Mouse (Mus musculus): ENCODE results near the gene Rnf217. TPM values are rescaled to one million over a fixed set of nuclear protein-coding genes. Genes with fewer than 3 reads are reported as not detected.

The Rnf217 gene
- total RNA-seq (2021), result 1 to 10 TPM; 6.7 to 6.9 TPM
- long read RNA-seq, experiment 1, full-length matches to known transcripts, result 5 of 9 reads
- long read RNA-seq, experiment 1, partial matches to known transcripts, result 0 of 9 reads
- long read RNA-seq, experiment 1, other reads (novel, unspliced or antisense), result 4 of 9 reads
- long read RNA-seq, experiment 2, full-length matches to known transcripts, result 10 of 17 reads
- long read RNA-seq, experiment 2, partial matches to known transcripts, result 0 of 17 reads
- long read RNA-seq, experiment 2, other reads (novel, unspliced or antisense), result 7 of 17 reads

DNA sequence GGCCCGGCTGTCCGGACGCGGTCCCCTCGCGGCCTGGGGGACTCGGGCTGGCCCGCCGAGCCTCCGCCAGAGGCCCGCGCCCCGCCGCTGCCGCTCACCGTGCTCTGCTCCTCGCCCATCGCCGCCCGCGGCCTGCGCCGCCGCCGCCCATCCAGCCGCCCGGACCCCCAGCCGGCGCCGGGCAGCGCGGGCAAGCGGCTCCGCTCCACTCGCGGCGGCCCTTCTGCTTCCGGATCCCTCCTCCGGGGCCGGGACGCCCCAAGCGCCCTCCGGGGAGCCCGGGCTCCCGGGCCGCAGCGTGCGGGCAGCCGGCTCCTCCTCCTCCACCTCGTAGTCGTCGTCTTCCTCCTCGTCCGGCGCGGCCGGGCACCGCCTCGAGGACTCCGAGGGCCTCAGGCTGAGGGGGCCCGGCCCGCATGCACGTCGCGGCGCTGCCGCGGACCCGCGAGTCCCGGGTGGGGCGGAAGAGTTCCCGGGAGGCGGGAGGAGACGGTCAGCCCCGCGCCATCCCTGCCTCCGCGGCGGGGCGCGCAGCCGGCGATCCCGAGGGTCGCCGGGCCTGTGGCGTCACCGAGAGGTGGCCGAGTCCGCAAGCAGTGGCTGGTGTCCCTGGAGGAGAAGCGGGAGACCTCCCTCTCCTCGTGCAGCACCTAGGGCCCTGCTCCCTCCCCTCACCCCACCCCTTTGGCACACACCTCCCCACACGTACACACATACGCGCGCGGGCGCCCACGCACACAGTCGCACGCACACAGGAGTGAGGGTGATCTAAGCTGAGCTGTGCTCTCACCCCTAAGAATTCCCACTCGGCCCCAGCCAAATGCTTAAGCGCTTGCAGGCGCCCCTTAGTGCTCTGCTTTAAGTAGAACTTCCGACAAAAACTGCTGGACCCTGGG lies at the start of gene Rnf217:
Rnf217 (minus strand) TSS at position 119 of the 896 bp plus-strand sequence.
- no peak for TF ChIP-seq CTCF (conservative IDR thresholded peaks at IDR 0.05)
- DNase-seq (ENCODE audit: low spot score in 2 of 2), result peak; percentile 69 to 76
- Histone ChIP-seq H3K27ac (peak within 1 kb of the TSS; percentile 85), H3K4me3 (peak within 1 kb of the TSS; percentile 78)

- no peak overlapping the region for H3K27ac ChIP-seq
- TF ChIP-seq CTCF (conservative IDR thresholded peaks at IDR 0.05), result no peak
- DNase-seq (ENCODE audit: low spot score in 2 of 2), result no peak
- no peak overlapping the region for H3K4me3 ChIP-seq
Measured at GRCm38 (mm10) chr10:31647270-31647669, 38.3 kb upstream of the Rnf217 start.

DNA sequence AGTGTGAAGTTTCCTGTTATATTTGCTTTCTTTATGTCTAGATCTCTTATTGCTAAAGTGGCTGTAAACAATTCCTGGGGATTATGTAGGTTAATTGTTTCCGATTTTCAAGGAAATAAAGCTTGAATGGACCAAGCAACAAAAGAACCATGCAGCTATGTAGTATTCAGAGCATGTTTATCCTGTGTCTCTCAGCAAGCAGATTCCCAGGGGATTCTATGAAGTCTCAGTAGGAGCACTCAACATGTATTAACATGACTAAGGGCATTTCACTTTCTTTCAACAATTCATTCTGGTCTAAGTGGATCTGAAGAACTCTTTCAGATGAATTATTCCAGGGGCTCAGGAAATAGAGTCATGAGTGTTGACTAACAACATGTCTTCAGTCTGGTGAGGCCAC lies 37.1 kb upstream of the Rnf217 start:
- no peak overlapping the region for H3K4me3 ChIP-seq
- DNase-seq (ENCODE audit: low spot score in 2 of 2), result no peak
- no peak for TF ChIP-seq CTCF (conservative IDR thresholded peaks at IDR 0.05)
- H3K27ac ChIP-seq, result no peak overlapping the region

DNA sequence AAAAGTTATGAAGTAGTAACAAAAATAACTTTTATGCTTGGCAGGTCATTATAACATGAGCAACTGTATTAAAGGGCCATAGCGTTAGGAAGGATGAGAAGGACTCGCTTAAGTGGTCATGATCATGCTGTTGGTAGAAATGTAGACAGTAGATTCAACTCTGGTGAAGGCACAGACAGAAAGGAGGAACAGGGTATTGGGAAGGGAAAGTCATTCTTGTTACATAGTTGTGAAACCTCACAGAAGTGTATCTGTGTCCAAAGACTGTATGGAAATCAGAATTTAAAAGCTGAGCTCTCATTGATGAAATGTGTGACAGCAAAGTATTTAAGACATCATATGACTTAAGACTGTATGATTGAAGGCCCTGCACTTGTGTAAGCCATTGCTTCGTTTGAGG lies 26.1 kb upstream of the Rnf217 start:
- H3K4me3 ChIP-seq, result no peak overlapping the region
- no peak for TF ChIP-seq CTCF (conservative IDR thresholded peaks at IDR 0.05)
- DNase-seq (ENCODE audit: low spot score in 2 of 2), result no peak
- H3K27ac ChIP-seq, result no peak overlapping the region

DNA sequence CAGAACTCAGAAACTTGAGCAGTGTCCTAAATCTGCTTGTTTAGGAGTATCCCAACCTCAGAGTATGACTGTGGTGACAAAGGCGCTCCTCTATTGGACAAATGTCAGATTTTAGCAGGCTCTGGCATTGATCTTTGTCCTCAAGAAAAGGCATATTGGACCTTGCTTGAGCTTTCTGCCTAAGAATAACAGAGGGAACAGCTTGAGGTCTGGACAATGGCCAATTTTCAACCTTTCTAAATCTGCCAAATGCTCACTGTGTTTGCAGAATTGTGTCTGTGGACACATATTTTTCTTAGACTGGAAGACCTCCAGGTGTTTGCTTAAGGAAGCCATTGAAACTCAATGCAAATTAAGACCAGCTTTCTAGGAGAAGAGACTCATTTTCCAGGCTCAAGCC lies 23.0 kb upstream of the Rnf217 start:
- H3K4me3 ChIP-seq, result no peak overlapping the region
- H3K27ac ChIP-seq, result no peak overlapping the region
- no peak for DNase-seq (ENCODE audit: low spot score in 2 of 2)
- TF ChIP-seq CTCF (conservative IDR thresholded peaks at IDR 0.05), result no peak

GRCm38 (mm10) chr10:31615355-31615754 lies 6.4 kb upstream of the Rnf217 start:
- H3K4me3 ChIP-seq, result no peak overlapping the region
- TF ChIP-seq CTCF (conservative IDR thresholded peaks at IDR 0.05), result no peak
- H3K27ac ChIP-seq, result no peak overlapping the region
- no peak for DNase-seq (ENCODE audit: low spot score in 2 of 2)

GRCm38 (mm10) chr10:31614111-31614510 lies 5.1 kb upstream of the Rnf217 start:
- DNase-seq (ENCODE audit: low spot score in 2 of 2), result peak; percentile 62 to 81

GRCm38 (mm10) chr10:31608441-31609065 lies 431 bp downstream of the Rnf217 start:
- DNase-seq (ENCODE audit: low spot score in 2 of 2), result no peak
- Histone ChIP-seq H3K27ac (peak overlapping the region; percentile 85), H3K4me3 (peak overlapping the region; percentile 78)
- TF ChIP-seq CTCF (conservative IDR thresholded peaks at IDR 0.05), result 0 out of 2 replicates have a peak, but pooled peaks have one; percentile 19

More at GRCm38 (mm10) chr10:31614111-31614510, 5.1 kb upstream of the Rnf217 start:
- Histone ChIP-seq H3K27ac (no peak overlapping the region), H3K4me3 (no peak overlapping the region)
- TF ChIP-seq CTCF (conservative IDR thresholded peaks at IDR 0.05), result no peak

DNA sequence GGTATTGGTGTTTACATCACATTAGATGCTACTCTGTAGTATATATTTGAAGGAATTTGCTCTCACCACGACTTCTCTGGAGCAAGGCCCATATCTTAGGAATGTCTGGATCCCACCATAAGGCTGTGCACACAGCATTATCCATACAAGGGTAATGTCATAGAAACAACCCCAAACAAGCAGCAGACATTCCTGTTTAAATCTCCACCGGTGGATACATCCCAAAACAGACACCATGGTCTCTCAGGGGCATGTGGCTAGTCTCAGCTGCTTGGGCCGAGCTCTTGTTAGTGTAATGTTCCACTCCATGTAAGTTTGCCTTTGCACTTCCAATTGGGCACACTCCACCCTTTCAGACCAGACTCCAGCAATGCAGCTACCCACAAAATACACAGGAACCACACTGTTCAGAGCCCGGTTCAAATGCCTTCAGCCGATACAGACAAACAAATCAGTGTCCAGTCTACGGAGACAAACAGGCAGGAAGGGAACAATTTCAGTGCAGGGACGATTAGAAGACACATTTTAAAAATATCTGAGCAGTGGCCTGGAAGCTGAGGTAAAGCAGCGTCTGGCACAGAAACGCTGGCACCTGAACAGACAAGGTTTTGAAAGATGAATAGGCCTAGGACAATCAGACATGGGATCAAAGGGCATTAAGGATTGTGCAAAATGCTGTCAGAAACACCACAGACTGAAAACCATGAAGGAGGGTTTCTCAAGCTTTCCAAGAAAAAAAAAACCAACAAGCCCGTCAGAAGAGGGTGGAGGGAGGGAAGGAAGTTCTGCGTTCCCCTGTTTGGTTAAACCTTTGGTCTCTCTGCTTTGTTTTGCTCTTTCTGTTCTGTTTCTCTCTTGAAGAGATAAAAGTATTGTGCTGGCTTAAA lies 1.8 kb downstream of the Rnf217 start:
- TF ChIP-seq CTCF (conservative IDR thresholded peaks at IDR 0.05), result no peak
- Histone ChIP-seq H3K27ac (peak overlapping the region; percentile 85; the same call in 1 of the 2 replicates), H3K4me3 (peak overlapping the region; percentile 78)
- no peak for DNase-seq (ENCODE audit: low spot score in 2 of 2)

GRCm38 (mm10) chr10:31603855-31604254 lies 5.1 kb downstream of the Rnf217 start:
- no peak for DNase-seq (ENCODE audit: low spot score in 2 of 2)
- H3K4me3 ChIP-seq, result no peak overlapping the region
- H3K27ac ChIP-seq, result no peak overlapping the region
- no peak for TF ChIP-seq CTCF (conservative IDR thresholded peaks at IDR 0.05)

GRCm38 (mm10) chr10:31600116-31600515 lies 8.9 kb downstream of the Rnf217 start:
- no peak for TF ChIP-seq CTCF (conservative IDR thresholded peaks at IDR 0.05)
- no peak for DNase-seq (ENCODE audit: low spot score in 2 of 2)
- Histone ChIP-seq H3K4me3 (no peak overlapping the region), H3K27ac (no peak overlapping the region)

DNA sequence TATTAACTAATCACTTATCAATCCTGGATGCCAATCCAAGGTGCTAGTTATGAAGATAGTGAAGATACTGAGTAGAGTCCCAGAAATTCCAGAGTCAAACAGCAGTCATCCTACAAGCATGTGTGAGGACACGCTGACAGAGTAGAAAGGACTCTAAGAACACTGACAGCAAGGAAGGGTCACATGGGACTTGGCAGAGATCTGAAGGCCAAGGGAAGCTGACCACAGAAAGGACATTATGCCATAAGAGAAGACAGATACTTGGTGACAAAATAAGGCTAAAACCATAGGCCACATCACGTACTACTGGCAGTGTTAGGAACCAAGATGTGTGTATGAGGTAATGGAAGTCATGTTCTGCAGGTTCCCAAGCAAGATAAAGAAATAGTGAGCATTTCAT lies 11.1 kb downstream of the Rnf217 start:
- no peak overlapping the region for H3K27ac ChIP-seq
- DNase-seq (ENCODE audit: low spot score in 2 of 2), result no peak
- TF ChIP-seq CTCF (conservative IDR thresholded peaks at IDR 0.05), result no peak

More for the DNA sequence above, 11.1 kb downstream of the Rnf217 start:
- no peak overlapping the region for H3K4me3 ChIP-seq

Data from layer of hippocampus, adult 2 months (tissue).